Mouse (Mus musculus) G1E (cell line): ENCODE data around the gene Hoxb8. TPM values are rescaled to one million over a fixed set of nuclear protein-coding genes. Genes with fewer than 3 reads are reported as not detected.

Source experiments
- ATAC-seq: 2 replicates; pipeline ENCODE4 v1.8.0; 2016; ENCODE audit warnings: mild to moderate bottlenecking; ENCODE audit not compliant: insufficient number of reproducible peaks, poor library complexity, low FRiP score, severe bottlenecking; ENCODE audit errors: extremely low read depth
- DNase-seq: peaks from one replicate; pipeline ENCODE4 v3.0.0; 2012; ENCODE audit warnings: low spot score
- H3K27me3 ChIP-seq: 2 replicates; pipeline ENCODE4 v1.6.1; 2012; ENCODE audit warnings: mild to moderate bottlenecking, low read length, inconsistent platforms; ENCODE audit not compliant: insufficient read depth
- H3K36me3 ChIP-seq: replicated peaks from 2 replicates; pipeline ENCODE3; 2012; ENCODE audit warnings: mild to moderate bottlenecking, inconsistent platforms
- H3K4me1 ChIP-seq: 2 replicates; pipeline ENCODE4 v1.6.1; 2012; ENCODE audit warnings: low read depth, low read length, inconsistent platforms, mixed read lengths; ENCODE audit not compliant: insufficient read depth
- H3K4me3 ChIP-seq: 2 replicates; pipeline ENCODE4 v1.5.1; 2012; ENCODE audit warnings: low read depth, mild to moderate bottlenecking, inconsistent platforms, low read length, moderate library complexity, mixed read lengths
- H3K9me3 ChIP-seq: replicated peaks from 2 replicates; pipeline ENCODE4 v1.6.1; 2012; ENCODE audit warnings: inconsistent platforms
- CTCF ChIP-seq: IDR thresholded peaks from 2 replicates; pipeline ENCODE4 v1.5.1; 2012; ENCODE audit warnings: low read depth, low read length, inconsistent platforms, mixed read lengths
- GATA1 ChIP-seq: IDR thresholded peaks from 2 replicates; pipeline ENCODE4 v1.6.1; 2012; ENCODE audit warnings: borderline replicate concordance, low read length, inconsistent platforms, mixed read lengths
- GATA2 ChIP-seq: IDR thresholded peaks from 2 replicates; pipeline ENCODE4 v1.6.1; 2012; ENCODE audit warnings: low read depth, low read length, inconsistent platforms, borderline replicate concordance
- POLR2AphosphoS5 ChIP-seq: IDR thresholded peaks from 2 replicates; pipeline ENCODE4 v1.6.1; 2012; ENCODE audit warnings: low read depth, low read length, inconsistent platforms; ENCODE audit not compliant: insufficient replicate concordance
- TAL1 ChIP-seq: conservative IDR thresholded peaks from 2 replicates; pipeline ENCODE4 v1.6.1; 2012; ENCODE audit warnings: low read depth, low read length, inconsistent platforms, mixed read lengths
- polyA plus RNA-seq: library from polyadenylated mRNA; stranded (reverse); fragments of >175 nt; gene quantifications from 2 replicates; pipeline ENCODE4 v1.2.3, GENCODE M21; 2012
- total RNA-seq, 2 experiments: library from RNA; stranded (forward) in 1 of 2; stranded (reverse) in 1 of 2; fragments of 200-1000 nt in 1 of 2; fragments of >200 nt in 1 of 2; fragmentation: Nextera tagmentation in 1 of 2; gene quantifications; 2 replicates each; pipeline ENCODE4 v1.2.3; 2014 to 2017

The Hoxb8 gene
- total and polyA plus RNA-seq, 3 experiments: 0.22 TPM; not detected in 1

GRCm38 (mm10) chr11:96279421-96280233 is 2.1 kb upstream of the Hoxb8 start:
- Histone ChIP-seq H3K4me3 (no peak overlapping the region), H3K9me3 (no peaks in the 10 kb centered on the region), H3K36me3 (no peaks in the 10 kb centered on the region), H3K27me3 (peaks cover 62% of the 10 kb centered on the region), H3K4me1 (no peaks in the 10 kb centered on the region)
- DNase-seq (no peak), ATAC-seq (no peak)
- TF ChIP-seq POLR2AphosphoS5 (no peak), CTCF (no peak), GATA1 (no peak), TAL1 (no peak), GATA2 (no peak)

DNA sequence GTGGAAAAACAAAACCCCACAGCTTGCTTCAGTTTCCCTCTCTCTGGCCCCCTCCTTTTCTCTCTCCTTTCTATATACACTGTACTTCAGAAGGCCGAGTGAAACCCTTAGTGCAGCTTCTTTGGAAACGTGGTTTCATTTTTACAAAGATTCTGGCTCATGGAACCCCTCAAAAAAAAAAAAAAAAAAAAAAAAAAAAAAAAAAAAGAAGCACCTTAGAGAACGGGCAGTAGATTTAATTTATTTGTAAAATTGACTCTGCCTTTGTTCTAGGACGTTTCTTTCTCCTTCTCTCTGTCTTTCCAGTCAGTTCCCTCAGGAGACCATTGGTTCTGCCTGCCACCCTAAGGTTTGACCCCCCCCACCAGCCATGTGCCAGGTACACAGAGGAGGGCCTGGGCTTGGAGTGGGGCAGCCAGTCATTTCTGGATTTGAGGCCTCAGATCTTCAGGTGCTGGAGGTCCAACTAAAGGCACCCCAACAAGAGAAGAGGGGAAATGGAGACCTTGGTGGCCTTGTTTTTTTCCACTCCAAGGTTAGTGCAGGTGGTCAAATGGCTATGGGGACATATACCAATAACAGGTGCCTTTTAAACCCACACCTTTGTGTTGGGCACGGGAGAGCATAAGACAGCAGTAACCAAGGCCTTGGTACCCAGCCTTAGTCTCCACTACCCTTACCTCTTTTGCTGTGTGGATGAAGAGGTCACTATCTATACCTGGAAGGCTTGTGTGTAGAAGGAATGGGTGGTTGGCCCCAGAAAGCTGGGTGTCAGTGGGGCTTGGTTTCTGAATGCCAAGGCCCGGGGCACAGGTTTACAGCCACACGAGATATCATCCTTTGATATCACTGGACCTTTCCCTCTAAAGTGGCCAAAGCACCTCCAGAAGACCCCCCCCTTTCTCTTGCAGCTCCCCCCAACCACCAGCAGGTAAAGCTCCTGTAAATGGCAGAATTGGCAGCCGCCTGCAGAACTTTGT is 1.0 kb upstream of the Hoxb8 start:
- H3K36me3 ChIP-seq: no peaks in the 10 kb centered on the region
- DNase-seq: no peak
- no peaks in the 10 kb centered on the region for H3K9me3 ChIP-seq
- TF ChIP-seq TAL1: no peak
- no peaks in the 10 kb centered on the region for H3K4me1 ChIP-seq
- no peak for ATAC-seq
- H3K27me3 ChIP-seq: peaks cover 72% of the 10 kb centered on the region
- no peak overlapping the region for H3K4me3 ChIP-seq

DNA sequence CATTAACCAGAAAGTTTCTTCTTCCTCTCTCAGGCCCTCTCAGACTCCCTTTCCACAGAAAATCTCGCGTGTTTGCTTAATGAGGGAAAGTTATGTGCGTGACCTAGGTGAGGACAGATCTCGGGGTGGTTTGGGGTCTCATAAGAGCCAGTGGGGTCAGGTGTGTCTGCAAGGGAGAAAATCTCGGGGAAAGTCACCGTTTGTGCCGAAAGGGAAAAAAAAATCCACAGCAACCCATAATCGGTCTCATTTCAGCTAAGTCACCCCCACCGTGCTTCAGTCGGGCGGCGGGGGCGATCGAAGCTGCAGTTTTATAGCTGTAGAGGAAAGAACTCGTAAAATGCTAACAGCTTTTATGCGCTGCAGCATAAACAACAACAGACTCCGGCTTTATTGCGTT is 309 bp upstream of the Hoxb8 start:
- peaks cover 80% of the 10 kb centered on the region for H3K27me3 ChIP-seq
- TF ChIP-seq POLR2AphosphoS5 (no peak), CTCF (no peak), TAL1 (no peak), GATA2 (no peak), GATA1 (no peak)
- no peaks in the 10 kb centered on the region for H3K9me3 ChIP-seq
- no peaks in the 10 kb centered on the region for H3K36me3 ChIP-seq
- ATAC-seq (no peak), DNase-seq (no peak)
- H3K4me3 ChIP-seq: no peak overlapping the region
- H3K4me1 ChIP-seq: no peaks in the 10 kb centered on the region

DNA sequence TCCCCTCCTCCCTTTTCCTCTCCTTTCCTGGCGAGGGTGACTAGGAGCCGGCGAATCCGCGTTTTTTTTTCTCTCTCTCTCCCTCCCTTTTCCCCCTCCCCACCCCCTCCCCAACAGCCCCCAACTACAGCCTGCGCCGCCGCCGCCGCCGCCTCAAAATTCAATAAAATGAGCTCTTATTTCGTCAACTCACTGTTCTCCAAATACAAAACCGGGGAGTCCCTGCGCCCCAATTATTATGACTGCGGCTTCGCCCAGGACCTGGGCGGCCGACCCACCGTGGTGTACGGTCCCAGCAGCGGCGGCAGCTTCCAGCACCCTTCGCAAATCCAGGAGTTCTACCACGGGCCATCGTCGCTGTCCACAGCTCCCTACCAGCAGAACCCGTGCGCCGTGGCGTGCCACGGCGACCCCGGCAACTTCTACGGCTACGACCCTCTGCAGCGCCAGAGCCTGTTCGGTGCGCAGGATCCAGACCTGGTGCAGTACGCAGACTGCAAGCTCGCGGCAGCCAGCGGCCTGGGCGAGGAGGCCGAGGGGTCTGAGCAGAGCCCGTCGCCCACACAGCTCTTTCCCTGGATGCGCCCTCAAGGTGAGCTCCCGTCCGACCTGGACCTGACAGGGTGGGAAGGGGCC is 1.2 kb downstream of the Hoxb8 start:
- ATAC-seq (no peak), DNase-seq (no peak)
- peaks cover 81% of the 10 kb centered on the region for H3K27me3 ChIP-seq
- H3K36me3 ChIP-seq: no peaks in the 10 kb centered on the region
- no peak overlapping the region for H3K4me3 ChIP-seq
- H3K4me1 ChIP-seq: no peaks in the 10 kb centered on the region
- TF ChIP-seq CTCF (no peak), TAL1 (no peak), GATA2 (no peak), POLR2AphosphoS5 (no peak), GATA1 (no peak)
- H3K9me3 ChIP-seq: no peaks in the 10 kb centered on the region

DNA sequence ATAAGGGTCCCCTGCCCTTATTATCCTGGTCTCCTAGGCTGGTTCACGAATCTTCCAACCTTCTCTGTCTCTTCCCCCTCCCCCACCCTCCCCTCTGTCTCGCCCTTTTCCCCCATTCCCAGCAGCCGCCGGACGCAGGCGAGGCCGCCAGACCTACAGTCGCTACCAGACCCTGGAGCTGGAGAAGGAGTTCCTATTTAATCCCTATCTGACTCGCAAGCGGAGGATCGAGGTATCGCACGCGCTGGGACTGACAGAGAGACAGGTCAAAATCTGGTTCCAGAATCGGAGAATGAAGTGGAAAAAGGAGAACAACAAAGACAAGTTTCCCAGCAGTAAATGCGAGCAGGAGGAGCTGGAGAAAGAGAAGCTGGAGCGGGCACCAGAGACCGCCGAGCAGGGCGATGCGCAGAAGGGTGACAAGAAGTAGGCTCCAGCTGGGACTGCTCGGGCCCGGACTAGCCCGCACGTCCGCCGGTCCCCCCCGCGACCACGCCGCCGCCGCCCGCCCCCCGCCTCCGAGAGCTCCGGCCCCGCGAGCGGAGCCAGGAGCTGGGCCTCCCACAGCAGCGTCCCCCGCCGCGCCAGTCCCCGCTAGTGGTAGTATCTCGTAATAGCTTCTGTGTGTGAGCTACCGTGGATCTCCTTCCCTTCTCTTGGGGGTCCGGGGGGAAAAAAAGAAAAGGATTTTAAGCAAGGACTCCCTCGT is 2.5 kb downstream of the Hoxb8 start:
- Histone ChIP-seq H3K4me1 (no peaks in the 10 kb centered on the region), H3K9me3 (no peaks in the 10 kb centered on the region), H3K36me3 (no peaks in the 10 kb centered on the region), H3K4me3 (no peak overlapping the region), H3K27me3 (peaks cover 83% of the 10 kb centered on the region)
- DNase-seq (no peak), ATAC-seq (no peak)
- TF ChIP-seq CTCF (no peak), GATA1 (no peak), TAL1 (no peak), POLR2AphosphoS5 (no peak), GATA2 (no peak)
